ENCODE assay signal across 29 mouse cellular contexts in the genomic region with DNA sequence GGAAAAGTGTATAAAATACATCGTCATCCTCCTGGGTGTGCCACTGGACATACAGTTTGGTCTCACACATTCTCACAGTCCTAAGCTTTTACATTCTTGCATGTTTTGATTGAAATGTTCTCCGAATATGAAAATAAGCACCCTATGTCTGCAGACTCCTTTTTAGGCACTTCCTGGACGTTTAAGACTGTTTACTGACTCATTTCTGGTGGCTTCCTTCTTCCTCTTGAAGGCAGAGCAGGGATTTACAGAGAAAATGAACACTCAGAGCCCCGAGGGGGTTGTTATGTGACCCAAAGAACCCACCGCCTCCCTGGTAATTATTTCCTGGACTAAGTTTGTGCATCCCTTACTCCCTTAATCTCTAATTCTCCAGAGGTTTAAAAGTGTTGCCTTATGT. TPM values are rescaled to one million over a fixed set of nuclear protein-coding genes. Genes with fewer than 3 reads are reported as not detected.
A peak's percentile ranks its signal among the peaks of the same experiment; 100 is the strongest.
DNase-seq lines count a peak whose midpoint lies in the region; ATAC-seq lines count a peak whose summit lies in the region.
"Had no signal": no experiment of that assay in that cellular context is flagged by ENCODE, and none has a peak within 500 bp of the region (broad histone marks: within the 10 kb centered on the region; RNA-seq: fewer than 3 reads in every experiment).

No protein-coding gene starts in this region.

- H3K9ac ChIP-seq in heart, embryonic 15.5 days = no peak overlapping the region
- H3K9ac ChIP-seq: embryonic facial prominence, embryonic 13.5 days; forebrain, embryonic 15.5 days; hindbrain, embryonic 12.5 days; intestine, embryonic 15.5 days; liver, embryonic 15.5 days; lung, embryonic 15.5 days; midbrain, embryonic 12.5 days; neural tube, embryonic 13.5 days had no signal

- no peak overlapping the region for H3K4me3 ChIP-seq in heart, embryonic 10.5 days
- no peak overlapping the region for H3K4me3 ChIP-seq in heart, embryonic 15.5 days
- H3K4me3 ChIP-seq: embryonic facial prominence, embryonic 13.5 days; forebrain, embryonic 10.5 days; forebrain, embryonic 15.5 days; hindbrain, embryonic 12.5 days; intestine, embryonic 15.5 days; liver, embryonic 15.5 days; lung, embryonic 15.5 days; megakaryocyte, embryonic 14.5 days; midbrain, embryonic 12.5 days; myocyte; neural tube, embryonic 13.5 days had no signal

- no peaks in the 10 kb centered on the region for H3K27me3 ChIP-seq in heart, embryonic 10.5 days (ENCODE audit: insufficient read depth, poor library complexity, severe bottlenecking)
- H3K27me3 ChIP-seq in heart, embryonic 15.5 days = no peaks in the 10 kb centered on the region
- H3K27me3 ChIP-seq: embryonic facial prominence, embryonic 13.5 days; forebrain, embryonic 15.5 days; hindbrain, embryonic 12.5 days; intestine, embryonic 15.5 days; liver, embryonic 15.5 days; lung, embryonic 15.5 days; megakaryocyte, embryonic 14.5 days; midbrain, embryonic 12.5 days; neural tube, embryonic 13.5 days; Patski had no signal

- H3K4me1 ChIP-seq in heart, embryonic 10.5 days = peaks cover 29% of the 10 kb centered on the region
- peaks cover 17% of the 10 kb centered on the region for H3K4me1 ChIP-seq in heart, embryonic 15.5 days (replicated peaks)
- H3K4me1 ChIP-seq: embryonic facial prominence, embryonic 13.5 days; forebrain, embryonic 10.5 days; forebrain, embryonic 15.5 days; hindbrain, embryonic 12.5 days; midbrain, embryonic 12.5 days; neural tube, embryonic 13.5 days had no signal

- 0 out of 2 replicates have a peak, but pooled peaks cover 5% of the 10 kb centered on the region for H3K9me3 ChIP-seq in heart, embryonic 10.5 days
- no peaks in the 10 kb centered on the region for H3K9me3 ChIP-seq in heart, embryonic 15.5 days (replicated peaks)
- H3K9me3 ChIP-seq: forebrain, embryonic 10.5 days; forebrain, embryonic 15.5 days; hindbrain, embryonic 12.5 days; intestine, embryonic 15.5 days; liver, embryonic 15.5 days; lung, embryonic 15.5 days; megakaryocyte, embryonic 14.5 days; midbrain, embryonic 12.5 days had no signal

- 73% methylated on average over 5 of the region's 5 CpGs for WGBS in heart, embryonic 10.5 days
- WGBS in heart, embryonic 15.5 days = 56% methylated on average over 5 of the region's 5 CpGs

- DNase-seq in heart, embryonic 10.5 days (ENCODE audit: low spot score) = no peak
- no peak for DNase-seq in heart, postnatal 36 days
- DNase-seq in heart, adult 11 months = no peak
- DNase-seq in 416B (ENCODE audit: low read depth) = peak; percentile 63
- no peak for DNase-seq in cerebellum, postnatal 10 days
- DNase-seq: cerebellum, adult 11-12 months; cerebellum, adult 9-11 months; gastrocnemius, postnatal 25 days; heart, adult 18-20 months; kidney, postnatal 4 days; layer of hippocampus, postnatal 36 days; left cerebral cortex, postnatal 4 days; thymus, postnatal 4 days had no signal

- peaks cover 16% of the 10 kb centered on the region; the same call in 1 of the 2 replicates for H3K36me3 ChIP-seq in heart, embryonic 10.5 days
- H3K36me3 ChIP-seq in heart, embryonic 15.5 days = 0 out of 2 replicates have a peak, but pooled peaks cover 4% of the 10 kb centered on the region
- H3K36me3 ChIP-seq: forebrain, embryonic 15.5 days; intestine, embryonic 15.5 days; midbrain, embryonic 12.5 days had no signal

- no peak for ATAC-seq in heart, embryonic 15.5 days (replicated peaks; ENCODE audit: insufficient number of reproducible peaks, insufficient read depth, low FRiP score, low read depth)
- ATAC-seq in megakaryocyte progenitor cell, adult 5-6 weeks (replicated peaks; ENCODE audit: poor library complexity) = 0 out of 2 replicates have a peak, but pooled peaks have one; percentile 17
- ATAC-seq: forebrain, embryonic 15.5 days; hindbrain, postnatal 0 days; intestine, embryonic 15.5 days; Patski had no signal

- H3K27ac ChIP-seq in heart, embryonic 10.5 days = peak overlapping the region; percentile 67
- peak overlapping the region; percentile 62 for H3K27ac ChIP-seq in heart, embryonic 15.5 days
- H3K27ac ChIP-seq: embryonic facial prominence, embryonic 13.5 days; forebrain, embryonic 10.5 days; forebrain, embryonic 15.5 days; hindbrain, embryonic 12.5 days; hindbrain, postnatal 0 days; intestine, embryonic 15.5 days; kidney, postnatal 0 days; liver, embryonic 15.5 days; lung, embryonic 15.5 days; midbrain, embryonic 12.5 days; neural tube, embryonic 13.5 days had no signal

- intact Hi-C loops in heart, postnatal 36 days (cut with DNase I) = no loop called here

- peak overlapping the region; percentile 4; the same call in 1 of the 2 replicates for H3K4me2 ChIP-seq in heart, embryonic 15.5 days
- H3K4me2 ChIP-seq: embryonic facial prominence, embryonic 13.5 days; forebrain, embryonic 15.5 days; hindbrain, embryonic 12.5 days; intestine, embryonic 15.5 days; liver, embryonic 15.5 days; lung, embryonic 15.5 days; midbrain, embryonic 12.5 days; neural tube, embryonic 13.5 days had no signal

RNA-seq across cellular contexts. Expression of gene Dap, which starts 13.8 kb away (rescaled TPM):
- 38.1 and 49.2 TPM in 2 replicates for polyA plus RNA-seq in heart, embryonic 10.5 days (2016; fragmentation: Nextera tagmentation; extraction: Ambion mirVana)
- 10 to 100 TPM; 18.0 to 19.8 TPM for total RNA-seq in heart, postnatal 36 days (2021)
- 51.6 and 52.8 TPM in 2 replicates for polyA plus RNA-seq in heart, embryonic 15.5 days (2015; fragmentation: Nextera tagmentation; extraction: Ambion mirVana)
- total RNA-seq in megakaryocyte progenitor cell, adult 5-6 weeks (2015) = 98.8 and 118 TPM in 2 replicates
- total RNA-seq in megakaryocyte progenitor cell, adult 5-6 weeks (2017) = 82.2 and 87.6 TPM in 2 replicates

Comparison
In these comparisons a context has a peak if more than half of its experiments do, and no peak if none do; other contexts are left out.
1. RNA of gene Dap, which starts 13.8 kb away (total RNA-seq): 82.2 to 118 TPM in megakaryocyte progenitor cell, adult 5-6 weeks; 18.0 to 19.8 TPM in heart, postnatal 36 days; every median in the first group is over 4 times any median in the second.